Mouse (Mus musculus) brain, embryonic 18.5 days (tissue): Measurements from ENCODE around the gene Plscr5.
"Not testable (repeated sequence)": the region's sequence is repeated elsewhere in the genome, so short reads cannot be mapped to it uniquely, and the experiment has no call there.

ENCODE experiments used
- DNase-seq: peaks from one replicate; pipeline ENCODE4 v3.0.0-alpha.2; 2012; ENCODE audit warnings: low read depth, low spot score

The Plscr5 gene

DNA sequence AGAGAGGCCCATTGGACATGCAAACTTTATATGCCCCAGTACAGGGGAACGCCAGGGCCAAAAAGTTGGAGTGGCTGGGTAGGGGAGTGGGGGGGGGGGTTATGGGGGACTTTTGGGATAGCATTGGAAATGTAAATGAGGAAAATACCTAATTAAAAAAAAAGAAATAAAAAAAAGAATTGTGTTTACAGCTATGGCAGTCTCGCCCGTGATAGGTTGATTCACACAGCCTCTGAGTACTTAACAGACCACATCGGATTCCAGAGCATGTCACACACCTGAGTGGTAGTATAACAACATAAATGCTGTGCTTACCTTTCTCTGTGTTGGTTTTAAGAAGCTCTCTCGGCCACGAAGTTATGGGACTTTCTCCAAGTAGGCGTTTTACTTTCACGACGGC, at the start of gene Plscr5:
Plscr5 (plus strand) TSS at position 301 of the 400 bp plus-strand sequence.
- not testable (repeated sequence) for DNase-seq

DNA sequence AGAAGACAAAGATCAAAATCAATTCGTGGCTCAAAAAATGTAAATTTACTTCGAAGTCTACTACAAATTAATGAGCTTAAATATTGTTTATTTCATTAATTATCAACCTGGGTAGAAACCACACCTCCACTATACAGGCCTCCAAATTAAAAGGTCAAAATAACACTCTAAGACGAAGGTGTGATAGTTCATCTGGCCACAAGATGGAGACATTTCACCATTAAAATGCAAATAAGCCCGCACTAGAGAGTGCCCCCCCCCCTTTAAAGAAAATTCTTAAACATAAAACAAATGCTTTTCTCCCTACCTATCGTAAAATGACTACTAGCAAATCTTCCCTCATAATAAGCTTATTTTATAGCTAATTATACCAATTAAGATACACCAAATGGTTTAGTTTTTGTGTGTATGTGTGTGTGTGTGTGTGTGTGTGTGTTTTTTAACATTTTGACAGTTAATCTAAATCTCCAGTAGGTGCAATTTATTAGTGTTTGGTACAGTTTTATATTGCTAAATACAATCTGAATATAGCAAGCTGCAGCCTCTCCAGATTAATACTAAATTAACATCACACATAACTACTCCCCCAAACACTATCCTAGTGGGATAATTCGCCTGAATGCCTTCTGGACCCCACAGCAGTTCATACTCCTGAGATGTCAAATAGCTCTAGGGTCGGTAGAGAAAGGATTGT, 45.0 kb upstream of the Plscr5 start:
- DNase-seq: no peak

DNA sequence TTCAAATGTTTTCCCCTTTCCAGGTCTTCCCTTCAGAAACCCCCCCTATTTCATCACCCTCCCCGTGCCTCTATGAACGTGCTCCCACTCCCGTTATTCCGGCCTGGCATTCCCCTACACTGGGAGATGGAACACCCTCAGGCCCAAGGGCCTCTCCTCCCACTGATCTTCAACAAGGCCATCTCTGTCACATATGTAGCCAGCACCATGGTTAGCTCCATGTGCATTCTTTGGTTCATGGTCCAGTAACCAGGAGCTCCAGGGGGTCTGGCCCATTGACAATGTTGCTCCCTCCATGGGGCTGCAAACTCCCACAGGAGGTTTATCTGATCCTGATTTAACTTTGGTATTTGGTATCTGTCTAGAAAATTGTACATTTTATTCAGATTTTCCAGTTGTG, 30.5 kb upstream of the Plscr5 start:
- no peak for DNase-seq

DNA sequence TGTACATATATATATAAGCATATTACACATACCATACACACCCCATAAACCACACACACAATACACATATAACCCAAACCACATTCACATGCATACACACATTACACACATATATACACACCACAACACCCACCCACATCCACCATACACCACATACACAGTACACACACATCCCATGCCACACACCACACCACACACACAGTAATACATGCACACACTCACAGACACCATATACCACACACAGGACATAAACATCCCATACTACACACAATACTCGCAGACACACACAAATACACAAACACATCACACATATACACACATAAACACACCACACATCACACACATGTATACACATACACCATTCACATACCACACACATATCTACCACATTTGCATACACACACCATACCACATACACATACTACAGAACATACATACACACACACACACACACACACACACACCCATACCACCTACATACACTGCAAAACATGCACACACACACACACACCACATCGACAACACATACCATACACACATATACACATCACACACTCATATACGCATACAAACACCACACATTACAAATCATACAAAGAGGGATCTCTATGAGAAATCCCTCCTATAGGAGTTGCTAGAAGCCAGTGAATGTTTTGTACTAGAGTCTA, 19.3 kb upstream of the Plscr5 start:
- no peak for DNase-seq

DNA sequence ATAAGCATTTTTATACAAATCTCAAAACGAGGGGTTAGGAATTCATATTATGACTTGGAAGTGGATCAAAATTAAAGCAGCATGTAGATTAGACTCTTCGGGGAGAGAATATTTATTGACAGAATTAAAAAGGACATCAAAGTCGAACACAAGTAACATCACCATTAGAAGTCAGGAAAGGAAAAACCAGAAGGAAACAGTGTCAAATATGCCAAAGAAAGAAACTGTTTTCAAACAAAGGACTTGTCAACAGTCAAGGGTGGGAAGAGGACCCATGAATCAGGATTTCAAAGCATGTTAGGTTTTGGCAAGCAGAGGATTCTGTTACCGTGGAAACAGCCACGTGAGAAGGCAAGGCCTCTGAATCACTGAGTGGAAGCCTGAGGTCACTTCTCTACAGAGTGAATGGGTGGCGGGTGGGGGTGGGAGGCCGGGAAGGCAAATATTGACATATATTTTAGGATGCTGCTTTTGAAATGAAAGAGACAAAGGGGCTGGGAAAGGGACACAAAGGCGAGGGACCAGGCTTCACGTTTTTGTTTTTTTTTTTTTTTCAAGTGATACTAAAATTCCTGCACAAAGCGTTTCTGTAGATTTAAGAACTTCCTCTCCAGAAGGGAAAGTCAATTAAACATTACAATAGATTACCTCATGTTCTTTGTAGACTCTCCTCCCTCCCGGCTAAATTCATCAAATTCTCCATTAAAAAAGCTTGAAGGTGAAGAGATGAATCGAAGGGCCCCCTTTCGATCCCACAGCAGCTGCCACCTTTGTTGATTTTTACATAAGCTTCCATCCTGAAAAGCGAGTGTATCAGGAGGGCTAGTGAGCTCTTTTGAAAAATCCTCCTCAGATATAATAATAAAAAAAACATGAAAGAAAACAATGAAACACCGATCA, 18.3 kb upstream of the Plscr5 start:
- peak; percentile 82 for DNase-seq

DNA sequence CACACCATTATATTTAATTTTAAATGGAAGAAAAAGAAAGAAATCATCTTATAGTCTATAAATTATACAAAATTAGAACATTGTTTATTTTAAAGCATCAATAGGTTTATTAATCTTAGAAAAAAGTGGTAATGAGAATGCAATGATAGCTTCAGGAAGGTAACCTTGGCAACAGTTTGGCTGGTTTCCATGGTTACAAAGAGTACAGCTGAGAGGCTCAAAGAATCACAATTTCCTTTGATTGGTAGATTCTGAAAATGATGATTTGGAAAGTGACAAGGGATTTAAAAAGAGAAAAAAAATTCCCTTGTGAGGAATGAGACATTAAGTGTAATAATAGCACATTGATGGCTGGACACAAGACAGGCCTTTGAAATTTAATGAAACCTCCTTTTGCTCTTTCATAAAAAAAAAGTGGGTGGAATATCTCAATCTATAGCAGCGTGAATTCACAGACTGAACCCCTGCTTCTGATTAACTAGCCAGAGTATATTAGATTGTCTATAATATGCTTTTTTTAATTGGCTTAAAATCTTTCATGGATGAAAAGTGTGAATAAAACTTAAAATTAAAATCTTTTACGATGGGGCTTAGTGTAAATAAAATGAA, 13.8 kb upstream of the Plscr5 start:
- DNase-seq: peak; percentile 62

DNA sequence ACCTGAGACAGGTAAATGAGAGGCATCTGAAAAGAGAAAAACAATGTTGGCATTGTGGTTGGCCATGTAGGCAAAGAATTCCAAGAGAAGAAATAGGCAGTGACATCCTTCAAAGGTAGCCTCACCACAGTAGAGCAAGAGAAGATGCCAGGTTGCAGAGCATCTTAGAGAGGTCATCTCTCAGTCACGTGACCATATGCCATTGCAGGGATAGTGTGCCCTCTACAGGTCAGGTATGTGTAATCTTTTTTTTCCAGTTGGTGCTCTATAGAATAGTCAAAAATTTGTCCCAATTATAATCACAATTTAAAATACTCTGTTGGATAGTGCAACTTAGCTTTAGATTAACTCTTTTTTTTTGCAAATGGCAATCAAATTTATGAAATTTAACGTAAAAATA, 1.4 kb upstream of the Plscr5 start:
- DNase-seq: no peak

DNA sequence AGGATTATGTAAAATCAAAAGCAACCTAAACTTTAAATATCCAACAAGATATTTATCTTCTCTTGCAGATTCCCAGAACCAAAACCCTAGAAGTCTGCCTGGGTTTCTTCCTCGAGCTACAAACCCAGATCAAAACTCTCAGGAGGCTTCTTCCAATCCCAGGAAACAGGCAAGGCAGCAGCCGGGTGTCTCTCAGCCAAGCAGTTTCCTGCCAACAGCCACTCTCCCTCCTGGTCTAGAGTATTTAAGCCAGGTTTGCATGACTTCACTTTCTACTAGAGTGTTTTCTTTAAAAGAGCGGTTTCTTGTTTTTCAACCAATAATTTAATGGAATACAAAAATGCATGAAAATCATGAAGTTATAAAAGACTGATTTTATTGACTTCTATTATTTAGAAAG, 5.7 kb downstream of the Plscr5 start:
- DNase-seq: no peak

DNA sequence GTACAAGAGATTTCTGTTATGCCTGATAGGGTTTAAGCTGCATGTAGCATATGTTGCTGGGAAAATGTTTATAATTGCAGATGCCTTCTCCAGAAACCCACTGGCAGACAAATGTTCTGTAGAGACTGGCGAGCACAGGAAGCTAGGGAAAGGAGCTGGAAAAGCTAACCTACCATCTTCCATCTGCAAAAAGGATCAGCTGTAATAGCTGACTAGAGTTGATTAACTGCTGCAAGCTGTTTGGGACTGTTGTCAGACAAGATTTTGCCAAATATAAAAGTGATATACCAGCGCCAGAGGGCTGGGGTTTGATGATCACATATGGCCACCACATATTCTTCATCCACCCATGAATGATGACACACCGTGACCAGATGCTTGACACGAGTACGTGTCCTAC, 6.8 kb downstream of the Plscr5 start:
- no peak for DNase-seq

DNA sequence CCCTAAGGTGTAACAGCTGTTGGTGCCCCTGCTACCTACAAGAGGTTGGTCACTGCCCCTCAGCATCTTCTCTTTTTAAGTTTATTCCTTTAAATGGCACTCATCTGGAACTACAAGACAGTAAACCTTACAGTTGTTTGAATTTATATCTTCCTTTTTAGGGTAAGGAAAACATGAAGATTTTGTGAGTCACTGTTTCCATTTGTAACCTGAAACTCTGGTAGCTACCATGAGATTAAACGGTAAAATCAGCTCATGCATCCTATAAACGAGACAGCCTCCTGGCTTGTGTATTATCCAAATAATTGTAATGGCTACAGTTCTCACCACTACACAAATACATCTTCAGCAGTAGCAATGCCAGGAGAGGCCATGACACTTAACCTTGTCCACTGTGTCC, 11.7 kb downstream of the Plscr5 start:
- DNase-seq: no peak

DNA sequence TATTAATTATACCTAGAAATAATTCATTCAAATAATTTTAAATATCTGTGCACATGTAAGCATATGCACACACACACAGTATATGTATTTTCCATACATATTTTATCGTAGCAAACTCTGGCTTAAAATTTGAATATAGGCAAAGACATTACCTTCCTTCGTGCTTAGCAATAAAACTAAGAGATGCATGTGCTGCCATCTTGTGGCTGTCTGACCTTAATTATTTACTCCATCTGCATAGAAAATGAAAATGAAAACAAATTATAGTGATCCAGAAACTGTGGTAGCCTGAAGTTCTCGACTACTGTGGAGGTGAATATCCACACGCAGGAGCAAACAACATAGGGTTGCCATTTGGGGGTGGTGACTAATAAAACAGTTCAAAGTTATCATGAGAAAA, 14.6 kb downstream of the Plscr5 start:
- no peak for DNase-seq

DNA sequence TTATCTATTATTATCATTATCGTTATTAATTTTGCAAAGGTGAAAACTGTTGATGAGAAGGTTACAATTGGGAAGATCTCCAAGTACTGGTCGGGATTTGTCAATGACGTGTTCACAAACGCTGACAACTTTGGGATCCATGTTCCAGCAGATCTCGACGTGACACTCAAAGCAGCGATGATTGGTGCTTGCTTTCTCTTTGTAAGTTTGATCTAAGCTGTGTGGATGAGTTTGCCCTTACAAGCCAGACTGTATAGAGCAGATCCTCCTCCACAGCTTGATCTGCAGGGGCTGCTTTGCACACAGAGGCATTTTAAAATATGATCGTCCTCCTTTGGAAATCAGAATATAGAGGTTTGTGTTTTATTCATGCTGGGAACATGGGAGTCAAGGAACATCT, 15.0 kb downstream of the Plscr5 start:
- no peak for DNase-seq

DNA sequence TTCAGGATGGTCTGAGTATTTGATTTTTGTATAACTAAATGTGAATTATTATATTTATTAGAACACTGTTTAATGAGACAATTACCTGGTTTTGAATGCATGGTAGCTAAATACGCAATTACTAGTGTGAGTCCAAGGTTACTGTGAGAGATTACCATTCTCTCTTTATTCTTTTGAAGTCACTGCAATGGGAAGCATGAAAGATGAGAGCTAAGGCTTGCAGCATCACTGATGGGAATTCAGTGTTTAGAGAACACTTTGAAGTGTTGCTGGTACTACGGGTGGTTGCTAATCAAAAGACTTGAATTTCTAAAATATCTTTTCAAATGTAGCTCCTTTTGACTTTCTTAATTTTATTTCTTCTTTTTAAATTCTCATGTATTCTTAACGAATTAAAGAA, 17.1 kb downstream of the Plscr5 start:
- DNase-seq: no peak

DNA sequence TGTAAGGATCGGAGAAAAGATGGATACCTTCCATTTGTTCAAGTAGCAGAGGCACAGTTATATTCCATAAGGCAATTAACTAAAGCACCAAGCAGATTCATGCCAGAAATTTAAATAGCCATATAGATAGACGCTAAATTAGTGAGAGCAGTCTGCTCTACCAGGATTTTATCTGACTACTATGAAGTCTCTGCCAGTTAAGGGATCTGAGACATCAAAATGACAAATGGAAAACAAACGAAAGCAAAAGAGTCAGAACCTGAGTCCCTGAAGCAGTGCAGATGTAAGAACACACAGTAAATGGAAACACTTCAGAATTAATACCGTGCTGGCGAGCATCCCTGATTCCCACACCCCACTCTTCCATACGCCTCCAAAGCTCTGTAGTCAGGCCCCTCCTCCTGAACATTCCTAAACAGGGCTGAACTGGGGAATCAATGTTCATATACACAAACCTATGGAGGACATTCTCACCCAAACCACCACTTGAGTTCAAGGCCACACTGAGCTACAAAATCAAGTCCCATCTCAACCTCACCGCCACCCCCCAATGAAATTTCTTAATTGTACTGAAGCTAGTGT, 17.7 kb downstream of the Plscr5 start:
- DNase-seq: no peak

DNA sequence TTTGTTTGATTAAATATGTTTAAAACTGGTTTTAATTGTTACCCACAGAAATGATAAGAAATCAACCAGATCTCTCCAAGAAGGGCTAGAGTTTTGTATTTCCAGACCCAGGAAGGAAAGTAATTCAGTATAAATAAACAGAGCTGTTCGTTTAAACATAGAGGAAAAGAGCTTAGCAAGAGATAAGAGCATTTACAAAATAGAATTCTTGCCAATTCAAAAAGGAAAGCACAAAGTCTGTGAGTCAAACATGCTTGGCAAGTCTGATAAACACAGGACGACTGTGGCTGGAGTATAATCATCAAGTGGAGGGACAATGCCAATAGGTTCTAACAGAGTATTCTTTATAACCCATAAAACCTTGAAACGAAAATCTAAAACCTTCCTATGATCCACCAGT, 18.3 kb downstream of the Plscr5 start:
- DNase-seq: no peak

DNA sequence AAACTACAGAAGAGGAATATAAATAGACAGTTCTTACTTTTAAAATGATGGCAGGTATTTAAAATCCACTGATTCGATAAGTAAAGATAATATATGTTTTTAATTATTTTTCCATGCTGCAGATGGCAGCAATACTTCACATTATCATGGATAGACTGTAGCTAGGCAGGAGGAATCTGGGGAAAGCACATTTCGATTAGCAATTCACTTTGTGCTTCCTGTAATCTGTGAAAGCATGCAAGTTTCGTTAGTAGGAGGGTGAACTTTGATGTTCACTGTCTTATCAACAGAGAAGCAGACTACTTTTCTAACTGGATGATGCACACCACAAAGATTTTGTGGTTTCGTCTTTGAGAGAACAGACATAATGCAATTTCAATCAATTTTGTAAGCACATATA, 24.7 kb downstream of the Plscr5 start:
- DNase-seq: no peak

DNA sequence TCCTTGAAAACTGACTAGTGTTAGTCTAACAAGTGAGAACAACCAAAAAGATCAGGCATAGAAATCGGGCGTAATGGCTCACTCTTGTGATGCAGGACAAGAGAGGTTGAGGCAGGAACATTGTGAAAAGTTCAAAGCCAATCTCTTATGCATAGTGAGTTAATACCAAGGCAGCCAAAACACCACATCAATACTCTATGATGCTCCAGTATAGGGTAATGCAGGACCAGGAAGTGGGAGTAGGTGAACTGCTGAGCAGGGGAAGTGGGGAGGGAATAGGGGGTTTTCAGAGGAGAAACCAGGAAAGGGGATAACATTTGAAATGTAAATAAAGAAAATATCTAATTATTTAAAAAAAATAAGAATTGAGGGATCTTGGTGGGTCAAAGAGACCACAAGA, 25.2 kb downstream of the Plscr5 start:
- DNase-seq: no peak

DNA sequence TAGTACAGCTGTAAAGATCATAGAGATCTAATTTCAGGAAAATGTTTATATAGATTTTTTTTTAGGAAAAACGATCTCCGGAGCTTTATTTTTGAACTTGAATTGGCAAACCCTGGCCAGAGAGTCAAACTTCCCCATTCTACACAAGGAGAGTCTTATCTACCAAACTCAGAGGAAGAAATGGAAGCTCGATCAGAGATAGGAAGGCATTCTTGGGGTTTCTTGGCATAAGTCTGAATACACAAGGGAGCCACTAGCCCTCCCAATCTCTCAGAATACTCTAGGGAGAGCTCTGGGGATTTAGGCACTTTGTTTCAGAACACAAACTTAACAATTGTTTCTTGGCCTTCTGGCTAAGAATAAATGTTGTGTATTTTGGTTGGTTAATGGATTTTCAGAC, 27.4 kb downstream of the Plscr5 start:
- DNase-seq: no peak

DNA sequence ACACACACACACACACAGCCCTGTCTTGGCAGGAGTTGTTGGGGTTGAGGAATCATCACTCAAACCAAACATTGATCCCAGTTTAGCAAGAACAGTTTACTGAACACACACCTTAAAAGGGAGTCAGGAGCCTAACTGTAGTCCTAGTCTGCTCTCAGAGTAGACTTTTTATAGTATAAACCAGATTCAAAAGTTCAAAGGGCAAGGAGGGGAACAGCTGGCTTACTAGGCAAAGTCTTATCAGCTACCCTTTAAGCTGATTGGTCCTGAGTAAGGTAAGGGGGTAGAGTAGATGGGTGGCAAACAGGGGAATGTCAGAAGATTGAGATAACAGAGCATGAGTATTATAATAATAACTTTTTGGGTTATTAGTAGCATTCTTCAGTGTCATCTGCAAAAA, 28.7 kb downstream of the Plscr5 start:
- no peak for DNase-seq

DNA sequence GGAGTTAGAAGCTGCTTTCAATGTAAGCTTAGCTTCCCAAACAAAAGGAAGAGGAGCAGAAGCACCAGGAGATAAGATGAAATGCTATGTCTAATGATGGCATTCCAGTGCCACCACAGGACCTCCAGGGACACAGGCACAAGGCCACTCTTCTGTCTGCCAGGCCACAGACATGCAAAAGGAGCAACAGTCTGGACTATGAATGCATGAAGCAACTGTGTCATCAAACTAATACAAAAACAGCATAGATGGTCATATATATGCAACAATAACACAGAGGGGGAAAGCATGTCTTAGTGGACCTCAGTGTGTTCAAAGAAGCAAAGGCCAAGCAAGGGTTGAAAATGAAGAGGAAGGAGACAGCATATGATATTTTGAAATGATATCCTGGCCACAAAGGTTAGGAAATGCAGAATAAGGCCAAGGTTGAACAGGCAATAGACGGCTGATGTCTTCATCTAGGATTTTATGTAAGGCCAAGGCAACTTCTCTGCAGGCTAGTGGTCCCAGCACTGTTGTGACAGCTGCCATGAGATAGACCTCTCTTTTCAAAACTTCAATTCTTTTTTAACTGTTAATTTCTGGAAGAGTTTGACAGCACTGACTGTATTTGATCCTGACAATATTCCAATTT, 32.0 kb downstream of the Plscr5 start:
- no peak for DNase-seq

DNA sequence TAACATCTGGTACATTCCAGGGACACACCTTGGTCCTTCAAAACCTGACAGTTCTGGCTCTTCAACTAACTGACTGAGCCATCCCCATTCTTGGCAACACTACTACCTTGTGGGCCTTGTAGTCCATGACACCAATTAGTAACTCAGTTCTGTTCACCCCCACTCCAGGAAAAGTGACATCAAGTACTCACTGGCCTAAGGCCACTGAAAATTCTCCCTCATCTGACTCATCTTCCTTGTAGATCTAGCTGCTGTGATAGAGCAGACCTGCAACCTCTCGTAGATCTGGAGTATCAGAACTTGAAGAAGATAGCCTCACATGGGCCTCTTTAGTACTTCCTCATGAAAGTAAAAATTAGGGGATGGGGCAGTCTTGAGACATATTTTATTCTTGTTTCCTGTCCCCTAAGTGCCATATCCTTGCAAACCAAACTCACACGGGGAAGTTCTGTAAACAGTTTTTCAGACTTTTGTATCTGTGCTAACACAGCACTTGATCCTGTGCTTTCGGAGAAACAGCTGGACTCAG, 33.5 kb downstream of the Plscr5 start:
- no peak for DNase-seq
